Mouse (Mus musculus) liver, adult 2 months (tissue): Measurements from ENCODE around the gene Dynll2.

ENCODE experiments used
- CTCF ChIP-seq: fragments of 200-500 bp; IDR thresholded peaks from 2 replicates; pipeline ENCODE4 v1.5.1; 2011; ENCODE audit warnings: low read depth, low read length, control low read depth
- POLR2A ChIP-seq: fragments of 200-500 bp; IDR thresholded peaks from 2 replicates; pipeline ENCODE4 v1.6.1; 2011; ENCODE audit warnings: low read length, control low read depth; ENCODE audit not compliant: insufficient read depth; ENCODE audit errors: extremely low read depth

GRCm38 (mm10) chr11:87974477-87975181 lies 12.7 kb downstream of the Dynll2 start:
- TF ChIP-seq CTCF, result peak; percentile 86
- TF ChIP-seq POLR2A, result no peak
